Mouse (Mus musculus) limb, embryonic 12.5 days (tissue): ENCODE data around the gene Slc3a1. TPM values are rescaled to one million over a fixed set of nuclear protein-coding genes. Genes with fewer than 3 reads are reported as not detected.

Experiments
- ATAC-seq: fragments of 200-750 bp; cut with Nextera tagmentation; 2 replicates; pipeline ENCODE4 v1.8.0; 2017; ENCODE audit warnings: low read depth, moderate TSS enrichment; ENCODE audit not compliant: insufficient number of reproducible peaks, insufficient read depth, low FRiP score, low TSS enrichment
- H3K27ac ChIP-seq: fragments of 300-500 bp; sonication (generic); 2 replicates; pipeline ENCODE4 v1.5.1; 2016; ENCODE audit warnings: mild to moderate bottlenecking, moderate library complexity
- H3K27me3 ChIP-seq: fragments of 300-500 bp; sonication (generic); 2 replicates; pipeline ENCODE4 v1.6.1; 2016; ENCODE audit warnings: mild to moderate bottlenecking, moderate library complexity
- H3K36me3 ChIP-seq: fragments of 300-500 bp; sonication (generic); 2 replicates; pipeline ENCODE4 v1.6.1; 2016; ENCODE audit warnings: mild to moderate bottlenecking, moderate library complexity
- H3K4me1 ChIP-seq: fragments of 300-500 bp; sonication (generic); replicated peaks from 2 replicates; pipeline ENCODE4 v1.6.1; 2016
- H3K4me2 ChIP-seq: fragments of 300-500 bp; sonication (generic); 2 replicates; pipeline ENCODE4 v1.6.1; 2016; ENCODE audit warnings: mild to moderate bottlenecking, moderate library complexity
- H3K4me3 ChIP-seq: fragments of 300-500 bp; sonication (generic); replicated peaks from 2 replicates; pipeline ENCODE4 v1.5.1; 2016; ENCODE audit warnings: mild to moderate bottlenecking
- H3K9ac ChIP-seq: fragments of 300-500 bp; sonication (generic); replicated peaks from 2 replicates; pipeline ENCODE4 v1.6.1; 2016; ENCODE audit warnings: mild to moderate bottlenecking, moderate library complexity
- H3K9me3 ChIP-seq: fragments of 300-500 bp; sonication (generic); 2 replicates; pipeline ENCODE4 v1.6.1; 2016; ENCODE audit warnings: mild to moderate bottlenecking, moderate library complexity
- WGBS: fragments of 180-500 bp; shearing (Covaris S2); methylation state at CpG from one replicate; pipeline ENCODE4 v1.1.7; 2016; 5-methylcytosine and 5-hydroxymethylcytosine counted together
- polyA plus RNA-seq: library from polyadenylated mRNA; unstranded; fragments of >200 nt; fragmentation: Nextera tagmentation; extraction: Ambion mirVana; gene quantifications from 2 replicates; pipeline ENCODE4 v1.2.1, GENCODE M21; 2016

Slc3a1 gene
- polyA plus RNA-seq = 0.25 and 0.59 TPM in 2 replicates

- Histone ChIP-seq H3K4me3 (no peak within 1 kb of the TSS), H3K4me2 (no peak within 1 kb of the TSS), H3K27me3 (no peaks in the 10 kb centered on the region), H3K9me3 (no peaks in the 10 kb centered on the region), H3K36me3 (peaks cover 12% of the 10 kb centered on the region; the same call in 1 of the 2 replicates), H3K27ac (no peak within 1 kb of the TSS), H3K9ac (no peak within 1 kb of the TSS), H3K4me1 (no peaks in the 10 kb centered on the region; the same call in 1 of the 2 replicates)
- no peak for ATAC-seq
- 93% methylated on average over 20 of the region's 20 CpGs for WGBS
These were observed at the start of gene Slc3a1 for GRCm38 (mm10) chr17:85028093-85028739. Gene Slc3a1 (plus strand): TSS chr17:85028376.

GRCm38 (mm10) chr17:84981721-84982120, 46.5 kb upstream of the Slc3a1 start:
- ATAC-seq = no peak
- 93% methylated on average over 1 of the region's 1 CpGs for WGBS

GRCm38 (mm10) chr17:84982735-84983134, 45.4 kb upstream of the Slc3a1 start:
- peaks cover 15% of the 10 kb centered on the region for H3K4me1 ChIP-seq

More at GRCm38 (mm10) chr17:84981721-84982120, 46.5 kb upstream of the Slc3a1 start:
- Histone ChIP-seq H3K36me3 (peaks cover 8% of the 10 kb centered on the region; the same call in 1 of the 2 replicates), H3K4me3 (no peak overlapping the region), H3K27me3 (no peaks in the 10 kb centered on the region), H3K9me3 (peaks cover 5% of the 10 kb centered on the region; the same call in 1 of the 2 replicates), H3K4me2 (no peak overlapping the region), H3K9ac (no peak overlapping the region), H3K27ac (no peak overlapping the region), H3K4me1 (peaks cover 15% of the 10 kb centered on the region)

GRCm38 (mm10) chr17:84986368-84986767, 41.8 kb upstream of the Slc3a1 start:
- Histone ChIP-seq H3K9ac (no peak overlapping the region), H3K36me3 (no peaks in the 10 kb centered on the region), H3K27ac (no peak overlapping the region), H3K27me3 (no peaks in the 10 kb centered on the region), H3K4me1 (peaks cover 15% of the 10 kb centered on the region), H3K9me3 (no peaks in the 10 kb centered on the region), H3K4me2 (no peak overlapping the region), H3K4me3 (no peak overlapping the region)
- no peak for ATAC-seq
- 40% methylated on average over 5 of the region's 5 CpGs for WGBS

More at GRCm38 (mm10) chr17:84982735-84983134, 45.4 kb upstream of the Slc3a1 start:
- ATAC-seq = no peak
- H3K9ac ChIP-seq = no peak overlapping the region
- whole genome bisulfite sequencing = 81% methylated on average over 2 of the region's 2 CpGs
- H3K9me3 ChIP-seq = no peaks in the 10 kb centered on the region
- no peak overlapping the region for H3K27ac ChIP-seq
- H3K27me3 ChIP-seq = no peaks in the 10 kb centered on the region
- no peak overlapping the region for H3K4me3 ChIP-seq
- no peak overlapping the region for H3K4me2 ChIP-seq
- peaks cover 2% of the 10 kb centered on the region; the same call in 1 of the 2 replicates for H3K36me3 ChIP-seq

GRCm38 (mm10) chr17:84987834-84988410, 40.3 kb upstream of the Slc3a1 start:
- Histone ChIP-seq H3K36me3 (no peaks in the 10 kb centered on the region; the same call in 1 of the 2 replicates), H3K27me3 (no peaks in the 10 kb centered on the region), H3K4me3 (no peak overlapping the region), H3K27ac (no peak overlapping the region), H3K4me1 (peaks cover 15% of the 10 kb centered on the region), H3K9ac (no peak overlapping the region), H3K4me2 (no peak overlapping the region), H3K9me3 (no peaks in the 10 kb centered on the region)
- WGBS = 95% methylated on average over 3 of the region's 3 CpGs
- no peak for ATAC-seq

GRCm38 (mm10) chr17:84988514-84988913, 39.7 kb upstream of the Slc3a1 start:
- Histone ChIP-seq H3K4me2 (no peak overlapping the region), H3K27ac (no peak overlapping the region), H3K27me3 (no peaks in the 10 kb centered on the region), H3K4me1 (peaks cover 15% of the 10 kb centered on the region), H3K9ac (no peak overlapping the region), H3K4me3 (no peak overlapping the region), H3K36me3 (peaks cover 3% of the 10 kb centered on the region; the same call in 1 of the 2 replicates), H3K9me3 (no peaks in the 10 kb centered on the region)
- no peak for ATAC-seq

GRCm38 (mm10) chr17:84995844-84996243, 32.3 kb upstream of the Slc3a1 start:
- Histone ChIP-seq H3K9ac (no peak overlapping the region), H3K4me3 (no peak overlapping the region), H3K36me3 (peaks cover 32% of the 10 kb centered on the region), H3K27ac (no peak overlapping the region), H3K27me3 (no peaks in the 10 kb centered on the region), H3K4me2 (no peak overlapping the region), H3K9me3 (no peaks in the 10 kb centered on the region), H3K4me1 (peaks cover 7% of the 10 kb centered on the region; the same call in 1 of the 2 replicates)
- ATAC-seq = no peak
- 76% methylated on average over 6 of the region's 6 CpGs for WGBS

GRCm38 (mm10) chr17:84997639-84998038, 30.5 kb upstream of the Slc3a1 start:
- Histone ChIP-seq H3K4me1 (peaks cover 7% of the 10 kb centered on the region; the same call in 1 of the 2 replicates), H3K9ac (no peak overlapping the region), H3K27me3 (no peaks in the 10 kb centered on the region), H3K27ac (no peak overlapping the region), H3K9me3 (no peaks in the 10 kb centered on the region), H3K4me2 (no peak overlapping the region), H3K4me3 (no peak overlapping the region), H3K36me3 (peaks cover 32% of the 10 kb centered on the region)
- ATAC-seq = no peak
- WGBS = 71% methylated on average over 1 of the region's 1 CpGs

- no peak for ATAC-seq
These were observed 28.5 kb upstream of the Slc3a1 start for GRCm38 (mm10) chr17:84999636-85000035.

GRCm38 (mm10) chr17:85013485-85013884, 14.7 kb upstream of the Slc3a1 start:
- Histone ChIP-seq H3K27me3 (no peaks in the 10 kb centered on the region), H3K9ac (no peak overlapping the region), H3K4me1 (no peaks in the 10 kb centered on the region), H3K9me3 (no peaks in the 10 kb centered on the region), H3K4me2 (no peak overlapping the region), H3K4me3 (no peak overlapping the region), H3K27ac (no peak overlapping the region), H3K36me3 (peaks cover 28% of the 10 kb centered on the region)
- WGBS = 84% methylated on average over 6 of the region's 6 CpGs
- ATAC-seq = no peak

More at GRCm38 (mm10) chr17:84999636-85000035, 28.5 kb upstream of the Slc3a1 start:
- H3K4me2 ChIP-seq = no peak overlapping the region
- peaks cover 38% of the 10 kb centered on the region for H3K36me3 ChIP-seq
- peaks cover 7% of the 10 kb centered on the region; the same call in 1 of the 2 replicates for H3K4me1 ChIP-seq
- no peaks in the 10 kb centered on the region for H3K27me3 ChIP-seq
- no peak overlapping the region for H3K9ac ChIP-seq
- no peak overlapping the region for H3K27ac ChIP-seq
- 91% methylated on average over 10 of the region's 10 CpGs for WGBS
- H3K9me3 ChIP-seq = no peaks in the 10 kb centered on the region
- no peak overlapping the region for H3K4me3 ChIP-seq

- Histone ChIP-seq H3K4me2 (no peak overlapping the region), H3K4me1 (no peaks in the 10 kb centered on the region), H3K4me3 (no peak overlapping the region), H3K27ac (no peak overlapping the region), H3K9me3 (no peaks in the 10 kb centered on the region), H3K36me3 (peaks cover 26% of the 10 kb centered on the region), H3K27me3 (no peaks in the 10 kb centered on the region), H3K9ac (no peak overlapping the region)
- WGBS = 82% methylated on average over 3 of the region's 3 CpGs
- no peak for ATAC-seq
These were observed 13.5 kb upstream of the Slc3a1 start for GRCm38 (mm10) chr17:85014632-85015031.
